Mouse (Mus musculus) stomach, embryonic 14.5 days (tissue): ENCODE measurements around the gene 1700030J22Rik. TPM values are rescaled to one million over a fixed set of nuclear protein-coding genes. Genes with fewer than 3 reads are reported as not detected.
A peak's percentile ranks its signal among the peaks of the same experiment; 100 is the strongest.

Source experiments
- ATAC-seq: fragments of 200-750 bp; cut with Nextera tagmentation; 2 replicates; pipeline ENCODE4 v1.8.0; 2017; ENCODE audit warnings: low read depth, moderate TSS enrichment; ENCODE audit not compliant: insufficient number of reproducible peaks, insufficient read depth, low FRiP score
- H3K27ac ChIP-seq: fragments of 300-500 bp; sonication (generic); 2 replicates; pipeline ENCODE4 v1.5.1; 2014; ENCODE audit warnings: mild to moderate bottlenecking, low read length, moderate library complexity, mixed read lengths
- H3K27me3 ChIP-seq: fragments of 300-500 bp; sonication (generic); 2 replicates; pipeline ENCODE4 v1.6.1; 2014; ENCODE audit warnings: low read length, control low read depth, mixed read lengths; ENCODE audit not compliant: control insufficient read depth, insufficient read depth
- H3K36me3 ChIP-seq: fragments of 300-500 bp; sonication (generic); 2 replicates; pipeline ENCODE4 v1.6.1; 2014; ENCODE audit warnings: mild to moderate bottlenecking, control low read depth, low read length, moderate library complexity, mixed read lengths; ENCODE audit not compliant: control insufficient read depth, insufficient read depth
- H3K4me1 ChIP-seq: fragments of 300-500 bp; sonication (generic); 2 replicates; pipeline ENCODE4 v1.6.1; 2014; ENCODE audit warnings: low read length, control low read depth, mixed read lengths; ENCODE audit not compliant: control insufficient read depth, insufficient read depth
- H3K4me2 ChIP-seq: fragments of 300-500 bp; sonication (generic); replicated peaks from 2 replicates; pipeline ENCODE4 v1.6.1; 2014; ENCODE audit warnings: low read depth, low read length, control low read depth
- H3K4me3 ChIP-seq: fragments of 300-500 bp; sonication (generic); 2 replicates; pipeline ENCODE4 v1.5.1; 2014; ENCODE audit warnings: low read depth, low read length, control low read depth
- H3K9ac ChIP-seq: fragments of 300-500 bp; sonication (generic); replicated peaks from 2 replicates; pipeline ENCODE4 v1.6.1; 2014; ENCODE audit warnings: low read depth, mild to moderate bottlenecking, control low read depth, low read length, moderate library complexity, mixed read lengths
- H3K9me3 ChIP-seq: fragments of 300-500 bp; sonication (generic); 2 replicates; pipeline ENCODE4 v1.6.1; 2016; ENCODE audit warnings: low read depth, low read length, control low read depth; ENCODE audit not compliant: control insufficient read depth
- WGBS: fragments of 180-500 bp; shearing (Covaris S2); extraction: QIAGEN DNeasy Blood & Tissue Kit; methylation state at CpG from one replicate; pipeline ENCODE4 v1.1.7; 2014; 5-methylcytosine and 5-hydroxymethylcytosine counted together
- polyA plus RNA-seq: library from polyadenylated mRNA; unstranded; fragments of >200 nt; fragmentation: Nextera tagmentation; extraction: Ambion mirVana; gene quantifications from 2 replicates; pipeline ENCODE4 v1.2.1, GENCODE M21; 2014

Gene 1700030J22Rik
- polyA plus RNA-seq = 1.5 and 2.0 TPM in 2 replicates

- Histone ChIP-seq H3K9ac (0 out of 2 replicates have a peak within 1 kb of the TSS, but pooled peaks have one; percentile 7), H3K4me1 (0 out of 2 replicates have a peak, but pooled peaks cover 3% of the 10 kb centered on the region), H3K36me3 (peaks cover 4% of the 10 kb centered on the region; the same call in 1 of the 2 replicates), H3K4me2 (peak within 1 kb of the TSS; percentile 74), H3K27ac (no peak within 1 kb of the TSS), H3K4me3 (peak within 1 kb of the TSS; percentile 76), H3K27me3 (no peaks in the 10 kb centered on the region), H3K9me3 (no peaks in the 10 kb centered on the region)
- peak; percentile 98 for ATAC-seq
- WGBS = under 1% methylated on average over 46 of the region's 46 CpGs
Observed at GRCm38 (mm10) chr8:116978631-116979256, at the start of gene 1700030J22Rik. TSS of gene 1700030J22Rik (minus strand) at chr8:116978959.

GRCm38 (mm10) chr8:117027601-117028000 lies 48.8 kb upstream of the 1700030J22Rik start:
- WGBS = 89% methylated on average over 5 of the region's 5 CpGs
- ATAC-seq = no peak
- no peak overlapping the region for H3K27ac ChIP-seq
- no peak overlapping the region for H3K4me2 ChIP-seq
- no peaks in the 10 kb centered on the region for H3K4me1 ChIP-seq
- H3K4me3 ChIP-seq = no peak overlapping the region
- no peaks in the 10 kb centered on the region for H3K9me3 ChIP-seq
- no peaks in the 10 kb centered on the region for H3K27me3 ChIP-seq
- no peak overlapping the region for H3K9ac ChIP-seq
- H3K36me3 ChIP-seq = no peaks in the 10 kb centered on the region

- Histone ChIP-seq H3K4me1 (no peaks in the 10 kb centered on the region), H3K27ac (no peak overlapping the region), H3K4me3 (no peak overlapping the region), H3K9me3 (no peaks in the 10 kb centered on the region), H3K4me2 (no peak overlapping the region), H3K27me3 (no peaks in the 10 kb centered on the region), H3K36me3 (no peaks in the 10 kb centered on the region), H3K9ac (no peak overlapping the region)
- no peak for ATAC-seq
- 72% methylated on average over 1 of the region's 1 CpGs for WGBS
Observed at GRCm38 (mm10) chr8:117022297-117022993, 43.7 kb upstream of the 1700030J22Rik start.

- Histone ChIP-seq H3K27ac (no peak overlapping the region), H3K4me3 (no peak overlapping the region), H3K36me3 (no peaks in the 10 kb centered on the region), H3K9ac (no peak overlapping the region), H3K4me1 (no peaks in the 10 kb centered on the region), H3K4me2 (no peak overlapping the region), H3K9me3 (no peaks in the 10 kb centered on the region), H3K27me3 (no peaks in the 10 kb centered on the region)
- WGBS = 80% methylated on average over 18 of the region's 18 CpGs
- ATAC-seq = no peak
Observed at GRCm38 (mm10) chr8:117019323-117020275, 40.8 kb upstream of the 1700030J22Rik start.

GRCm38 (mm10) chr8:117017896-117018295 lies 39.1 kb upstream of the 1700030J22Rik start:
- Histone ChIP-seq H3K27me3 (no peaks in the 10 kb centered on the region), H3K4me3 (no peak overlapping the region)
- WGBS = 78% methylated on average over 4 of the region's 4 CpGs

GRCm38 (mm10) chr8:117017006-117017405 lies 38.2 kb upstream of the 1700030J22Rik start:
- H3K9ac ChIP-seq = no peak overlapping the region
- 65% methylated on average over 8 of the region's 8 CpGs for WGBS
- no peak overlapping the region for H3K4me3 ChIP-seq
- no peaks in the 10 kb centered on the region for H3K36me3 ChIP-seq
- H3K27ac ChIP-seq = no peak overlapping the region
- H3K9me3 ChIP-seq = no peaks in the 10 kb centered on the region
- no peaks in the 10 kb centered on the region for H3K27me3 ChIP-seq
- no peaks in the 10 kb centered on the region for H3K4me1 ChIP-seq
- H3K4me2 ChIP-seq = no peak overlapping the region
- no peak for ATAC-seq

More at GRCm38 (mm10) chr8:117017896-117018295, 39.1 kb upstream of the 1700030J22Rik start:
- Histone ChIP-seq H3K9me3 (no peaks in the 10 kb centered on the region), H3K9ac (no peak overlapping the region), H3K4me2 (no peak overlapping the region), H3K27ac (no peak overlapping the region), H3K4me1 (no peaks in the 10 kb centered on the region), H3K36me3 (no peaks in the 10 kb centered on the region)
- ATAC-seq = no peak

- no peak for ATAC-seq
- no peak overlapping the region for H3K9ac ChIP-seq
- no peak overlapping the region for H3K4me3 ChIP-seq
- no peaks in the 10 kb centered on the region for H3K9me3 ChIP-seq
- no peaks in the 10 kb centered on the region for H3K36me3 ChIP-seq
- no peaks in the 10 kb centered on the region for H3K27me3 ChIP-seq
- WGBS = 57% methylated on average over 4 of the region's 4 CpGs
- no peaks in the 10 kb centered on the region for H3K4me1 ChIP-seq
- no peak overlapping the region for H3K27ac ChIP-seq
- no peak overlapping the region for H3K4me2 ChIP-seq
Observed at GRCm38 (mm10) chr8:117015670-117016069, 36.9 kb upstream of the 1700030J22Rik start.

- no peaks in the 10 kb centered on the region for H3K36me3 ChIP-seq
- H3K4me2 ChIP-seq = no peak overlapping the region
- H3K4me3 ChIP-seq = no peak overlapping the region
- no peak overlapping the region for H3K27ac ChIP-seq
- H3K9me3 ChIP-seq = no peaks in the 10 kb centered on the region
- H3K9ac ChIP-seq = no peak overlapping the region
- ATAC-seq = no peak
- H3K4me1 ChIP-seq = no peaks in the 10 kb centered on the region
- 83% methylated on average over 9 of the region's 9 CpGs for WGBS
- no peaks in the 10 kb centered on the region for H3K27me3 ChIP-seq
Observed at GRCm38 (mm10) chr8:117011366-117011765, 32.6 kb upstream of the 1700030J22Rik start.
